22 mouse cellular contexts compared by ENCODE assay signal in the genomic region with DNA sequence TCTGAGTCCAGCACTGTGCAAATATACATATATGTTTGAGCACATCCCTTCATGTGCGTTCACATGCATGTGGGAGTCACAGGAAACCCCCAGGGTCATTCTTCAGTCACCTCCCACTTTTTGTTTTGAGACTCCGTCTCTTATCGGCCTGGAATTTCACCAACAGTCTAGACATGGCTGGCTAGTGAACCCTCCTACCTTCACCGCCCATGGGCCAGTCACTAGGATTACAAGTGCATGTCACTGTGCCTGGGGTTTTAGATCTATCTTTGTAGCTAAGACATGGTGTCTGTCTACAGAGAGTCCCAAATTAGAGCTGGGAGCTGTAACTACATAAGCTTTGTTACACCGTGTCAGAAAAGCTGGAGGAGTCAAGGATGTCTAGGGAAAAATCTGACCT.
DNase-seq lines count a peak whose midpoint lies in the region; ATAC-seq lines count a peak whose summit lies in the region.
"Had no signal": no experiment of that assay in that cellular context is flagged by ENCODE, and none has a peak within 500 bp of the region (broad histone marks: within the 10 kb centered on the region; RNA-seq: fewer than 3 reads in every experiment).

No protein-coding gene starts in this region.

- H3K27me3 ChIP-seq in heart, embryonic 11.5 days (ENCODE audit: control insufficient read depth, insufficient read depth, low read length): no peaks in the 10 kb centered on the region
- no peaks in the 10 kb centered on the region for H3K27me3 ChIP-seq in kidney, embryonic 15.5 days
- H3K27me3 ChIP-seq in midbrain, embryonic 11.5 days (ENCODE audit: control insufficient read depth, insufficient read depth, low read length): no peaks in the 10 kb centered on the region
- H3K27me3 ChIP-seq in midbrain, embryonic 14.5 days (ENCODE audit: control insufficient read depth, insufficient read depth, low read length): no peaks in the 10 kb centered on the region
- H3K27me3 ChIP-seq: embryonic facial prominence, embryonic 13.5 days; embryonic facial prominence, embryonic 15.5 days; forebrain, embryonic 12.5 days had no signal

- H3K9ac ChIP-seq in heart, embryonic 11.5 days (ENCODE audit: low read depth, low read length): no peak overlapping the region
- no peak overlapping the region for H3K9ac ChIP-seq in kidney, embryonic 15.5 days
- H3K9ac ChIP-seq in midbrain, embryonic 11.5 days (ENCODE audit: low read length): no peak overlapping the region
- no peak overlapping the region for H3K9ac ChIP-seq in midbrain, embryonic 14.5 days (replicated peaks; ENCODE audit: low read length)
- H3K9ac ChIP-seq: embryonic facial prominence, embryonic 13.5 days; embryonic facial prominence, embryonic 15.5 days; forebrain, embryonic 12.5 days had no signal

- H3K4me3 ChIP-seq in heart, embryonic 11.5 days (ENCODE audit: low read depth, low read length): no peak overlapping the region
- H3K4me3 ChIP-seq in kidney, embryonic 15.5 days (replicated peaks): no peak overlapping the region
- no peak overlapping the region for H3K4me3 ChIP-seq in midbrain, embryonic 11.5 days (ENCODE audit: low read depth, low read length)
- H3K4me3 ChIP-seq in midbrain, embryonic 14.5 days (replicated peaks; ENCODE audit: low read depth, low read length): no peak overlapping the region
- H3K4me3 ChIP-seq: embryonic facial prominence, embryonic 13.5 days; embryonic facial prominence, embryonic 15.5 days; erythroblast, embryonic 14.5 days; forebrain, embryonic 10.5 days; forebrain, embryonic 12.5 days had no signal

- no peaks in the 10 kb centered on the region for H3K4me1 ChIP-seq in heart, embryonic 11.5 days (ENCODE audit: control insufficient read depth, insufficient read depth, low read length)
- no peaks in the 10 kb centered on the region for H3K4me1 ChIP-seq in kidney, embryonic 15.5 days
- no peaks in the 10 kb centered on the region for H3K4me1 ChIP-seq in midbrain, embryonic 11.5 days (ENCODE audit: control insufficient read depth, insufficient read depth, low read length)
- H3K4me1 ChIP-seq in midbrain, embryonic 14.5 days (ENCODE audit: control insufficient read depth, insufficient read depth, low read length): no peaks in the 10 kb centered on the region
- H3K4me1 ChIP-seq: embryonic facial prominence, embryonic 15.5 days; forebrain, embryonic 10.5 days; forebrain, embryonic 12.5 days had no signal

- H3K9me3 ChIP-seq in heart, embryonic 11.5 days (replicated peaks; ENCODE audit: control insufficient read depth, low read length): no peaks in the 10 kb centered on the region
- no peaks in the 10 kb centered on the region for H3K9me3 ChIP-seq in kidney, embryonic 15.5 days (replicated peaks)
- H3K9me3 ChIP-seq in midbrain, embryonic 11.5 days (ENCODE audit: control insufficient read depth, low read length): no peaks in the 10 kb centered on the region
- no peaks in the 10 kb centered on the region for H3K9me3 ChIP-seq in midbrain, embryonic 14.5 days (ENCODE audit: control insufficient read depth, low read length)
- H3K9me3 ChIP-seq: embryonic facial prominence, embryonic 13.5 days; embryonic facial prominence, embryonic 15.5 days; forebrain, embryonic 10.5 days; forebrain, embryonic 12.5 days had no signal

- peak; percentile 52; the same call in 1 of the 2 replicates for ATAC-seq in heart, embryonic 11.5 days (replicated peaks; ENCODE audit: insufficient number of reproducible peaks, low FRiP score, low TSS enrichment)
- ATAC-seq in kidney, embryonic 15.5 days (replicated peaks; ENCODE audit: low FRiP score): peak; percentile 9; the same call in 1 of the 2 replicates
- no peak for ATAC-seq in midbrain, embryonic 11.5 days (ENCODE audit: low FRiP score)
- no peak for ATAC-seq in midbrain, embryonic 14.5 days (ENCODE audit: low FRiP score, low TSS enrichment)
- ATAC-seq: forebrain, embryonic 14.5 days had no signal

- no peak overlapping the region for H3K4me2 ChIP-seq in heart, embryonic 11.5 days
- H3K4me2 ChIP-seq in kidney, embryonic 15.5 days: no peak overlapping the region
- no peak overlapping the region for H3K4me2 ChIP-seq in midbrain, embryonic 11.5 days
- H3K4me2 ChIP-seq in midbrain, embryonic 14.5 days (ENCODE audit: low read length): no peak overlapping the region
- H3K4me2 ChIP-seq: embryonic facial prominence, embryonic 13.5 days; embryonic facial prominence, embryonic 15.5 days; forebrain, embryonic 12.5 days had no signal

- no peaks in the 10 kb centered on the region for H3K36me3 ChIP-seq in heart, embryonic 11.5 days (ENCODE audit: control insufficient read depth, insufficient read depth, low read length)
- no peaks in the 10 kb centered on the region for H3K36me3 ChIP-seq in kidney, embryonic 15.5 days
- H3K36me3 ChIP-seq in midbrain, embryonic 11.5 days (ENCODE audit: control insufficient read depth, insufficient read depth, low read length): no peaks in the 10 kb centered on the region
- peaks cover 10% of the 10 kb centered on the region for H3K36me3 ChIP-seq in midbrain, embryonic 14.5 days (ENCODE audit: control insufficient read depth, insufficient read depth, low read length)
- H3K36me3 ChIP-seq: embryonic facial prominence, embryonic 13.5 days; embryonic facial prominence, embryonic 15.5 days; forebrain, embryonic 12.5 days had no signal

- DNase-seq in heart, adult 9 months (ENCODE audit: low spot score in 2 of 2): no peak
- DNase-seq in kidney, postnatal 4 days: no peak
- peak; percentile 67 for DNase-seq in midbrain, embryonic 11.5 days (ENCODE audit: low spot score, missing footprints)
- no peak for DNase-seq in midbrain, embryonic 14.5 days
- DNase-seq: adrenal gland, adult 2 months; adrenal gland, postnatal 10 days; adrenal gland, postnatal 25 days; cerebellum, adult 11 months; cerebellum, adult 18-20 months; cerebellum, adult 8-10 months; cerebellum, adult 9-11 months; cerebellum, postnatal 14 days; cerebellum, postnatal 36 days; embryo, embryonic 11 days had no signal

- 63% methylated on average over 5 of the region's 5 CpGs for WGBS in heart, embryonic 11.5 days (ENCODE audit: insufficient replicate concordance)
- 46% methylated on average over 5 of the region's 5 CpGs for WGBS in kidney, embryonic 15.5 days
- WGBS in midbrain, embryonic 11.5 days: 85% methylated on average over 5 of the region's 5 CpGs
- 90% methylated on average over 5 of the region's 5 CpGs for WGBS in midbrain, embryonic 14.5 days

- H3K27ac ChIP-seq in heart, embryonic 11.5 days (ENCODE audit: low read depth, low read length): no peak overlapping the region
- H3K27ac ChIP-seq in kidney, embryonic 15.5 days: no peak overlapping the region
- no peak overlapping the region for H3K27ac ChIP-seq in midbrain, embryonic 11.5 days (ENCODE audit: low read depth, low read length)
- no peak overlapping the region for H3K27ac ChIP-seq in midbrain, embryonic 14.5 days (replicated peaks; ENCODE audit: low read depth, low read length)
- H3K27ac ChIP-seq: embryonic facial prominence, embryonic 13.5 days; embryonic facial prominence, embryonic 15.5 days; forebrain, embryonic 10.5 days; forebrain, embryonic 12.5 days had no signal

Comparison
In these comparisons a context has a peak if more than half of its experiments do, and no peak if none do; other contexts are left out.
1. ATAC-seq: peak in heart, embryonic 11.5 days (single experiment) and kidney, embryonic 15.5 days (single experiment); none in midbrain, embryonic 11.5 days (single experiment) and midbrain, embryonic 14.5 days (single experiment).